Mouse (Mus musculus): Measurements from ENCODE around the gene Ctcf. TPM values are rescaled to one million over a fixed set of nuclear protein-coding genes. Genes with fewer than 3 reads are reported as not detected.
"Not testable (repeated sequence)": the region's sequence is repeated elsewhere in the genome, so short reads cannot be mapped to it uniquely, and the experiment has no call there.

Ctcf gene
- total RNA-seq (2021) = 10 to 100 TPM; 43.8 to 44.6 TPM
- long read RNA-seq, experiment 1, transcript Ctcf-201 (12 exons, 3,782 nt) = major isoform, 5 of 16 reads
- long read RNA-seq, experiment 1, partial matches to known transcripts = 2 of 16 reads
- long read RNA-seq, experiment 1, other reads (novel, unspliced or antisense) = 9 of 16 reads
- long read RNA-seq, experiment 2, partial matches to known transcripts = 3 of 21 reads
- long read RNA-seq, experiment 2, other reads (novel, unspliced or antisense) = 14 of 21 reads

GRCm38 (mm10) chr8:105636018-105636962, at the start of gene Ctcf:
TSS of gene Ctcf (plus strand) at chr8:105636568.
- peak; percentile 93 to 95 for DNase-seq
- intact Hi-C loops (cut with DNase I) = loop anchor here (5.0 kb wide), 1 partner anchor 51 kb away; the partner anchor contains the start of gene Carmil2

- no peak for DNase-seq
- intact Hi-C loops (cut with DNase I) = no loop called here
These were observed 43.9 kb upstream of the Ctcf start for GRCm38 (mm10) chr8:105592431-105592830.

- intact Hi-C loops (cut with DNase I) = loop anchor here (2.0 kb wide), 1 partner anchor 27 kb away; the partner anchor contains the start of gene Atp6v0d1
- peak; percentile 53 to 57 for DNase-seq
These were observed 42.5 kb upstream of the Ctcf start for GRCm38 (mm10) chr8:105593859-105594258.

- no peak for DNase-seq
- intact Hi-C loops (cut with DNase I) = loop anchor here (2.0 kb wide), 1 partner anchor 28 kb away; the partner anchor contains the start of gene Atp6v0d1
These were observed 41.7 kb upstream of the Ctcf start for GRCm38 (mm10) chr8:105594451-105595242.

GRCm38 (mm10) chr8:105596362-105597034, 39.9 kb upstream of the Ctcf start:
- peak; percentile 78 to 83 for DNase-seq
- intact Hi-C loops (cut with DNase I) = no loop called here

- DNase-seq = no peak
- intact Hi-C loops (cut with DNase I) = no loop called here
These were observed 37.6 kb upstream of the Ctcf start for GRCm38 (mm10) chr8:105598777-105599176.

- no peak for DNase-seq
- intact Hi-C loops (cut with DNase I) = no loop called here
These were observed 35.1 kb upstream of the Ctcf start for GRCm38 (mm10) chr8:105601301-105601700.

- DNase-seq; intact Hi-C loops (cut with DNase I): not testable (repeated sequence)
These were observed 33.8 kb upstream of the Ctcf start for GRCm38 (mm10) chr8:105602540-105602939.

- intact Hi-C loops (cut with DNase I) = no loop called here
- peak; percentile 83 to 86 for DNase-seq
These were observed 31.5 kb upstream of the Ctcf start, which contains the start of gene Ripor1 for GRCm38 (mm10) chr8:105604804-105605381. TSS of gene Ripor1 (plus strand) at chr8:105605255.

GRCm38 (mm10) chr8:105605491-105606188, 30.7 kb upstream of the Ctcf start:
- intact Hi-C loops (cut with DNase I) = no loop called here

GRCm38 (mm10) chr8:105606189-105607023, 30.0 kb upstream of the Ctcf start:
- intact Hi-C loops (cut with DNase I) = no loop called here
- DNase-seq = peak; percentile 86 to 87

More at GRCm38 (mm10) chr8:105605491-105606188, 30.7 kb upstream of the Ctcf start:
- DNase-seq = peak in 1 of 2 experiments; percentile 64

- intact Hi-C loops (cut with DNase I) = no loop called here
- no peak for DNase-seq
These were observed 29.3 kb upstream of the Ctcf start for GRCm38 (mm10) chr8:105607062-105607461.

GRCm38 (mm10) chr8:105607684-105608083, 28.7 kb upstream of the Ctcf start:
- intact Hi-C loops (cut with DNase I) = no loop called here
- DNase-seq = no peak

- intact Hi-C loops (cut with DNase I) = no loop called here
- DNase-seq = no peak
These were observed 27.0 kb upstream of the Ctcf start for GRCm38 (mm10) chr8:105609355-105609754.

GRCm38 (mm10) chr8:105609771-105610170, 26.6 kb upstream of the Ctcf start:
- intact Hi-C loops (cut with DNase I) = no loop called here
- DNase-seq = no peak

- no peak for DNase-seq
- intact Hi-C loops (cut with DNase I) = no loop called here
These were observed 24.5 kb upstream of the Ctcf start for GRCm38 (mm10) chr8:105611836-105612235.

GRCm38 (mm10) chr8:105613037-105613436, 23.3 kb upstream of the Ctcf start:
- DNase-seq = peak; percentile 69 to 73
- intact Hi-C loops (cut with DNase I) = no loop called here
